18 mouse cellular contexts compared by ENCODE assay signal in the genomic region with DNA sequence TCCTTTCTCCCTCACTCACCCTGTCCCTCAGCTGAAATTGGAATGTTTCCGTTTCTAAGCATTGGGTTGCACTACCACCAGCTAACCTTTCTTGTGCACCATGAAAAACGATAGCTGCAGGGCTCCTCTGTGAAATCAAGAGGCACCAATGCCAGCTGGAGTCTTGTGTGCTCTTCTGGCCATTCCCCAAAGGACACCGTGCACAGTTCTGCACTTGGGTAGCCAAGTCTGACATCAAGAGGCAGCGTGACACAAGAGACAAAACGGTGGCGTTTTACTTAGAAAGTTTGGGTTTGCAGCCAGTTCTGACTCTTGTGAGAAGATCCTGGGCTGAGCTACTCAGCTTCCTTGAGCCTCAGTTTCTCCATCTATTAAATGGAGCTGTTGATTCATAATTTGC. TPM values are rescaled to one million over a fixed set of nuclear protein-coding genes. Genes with fewer than 3 reads are reported as not detected.
A peak's percentile ranks its signal among the peaks of the same experiment; 100 is the strongest.
DNase-seq lines count a peak whose midpoint lies in the region; ATAC-seq and TF ChIP-seq lines count a peak whose summit lies in the region.
"Had no signal": no experiment of that assay in that cellular context is flagged by ENCODE, and none has a peak within 500 bp of the region (broad histone marks: within the 10 kb centered on the region; RNA-seq: fewer than 3 reads in every experiment).

No protein-coding gene starts in this region.

- H3K36me3 ChIP-seq in kidney, postnatal 0 days (ENCODE audit: insufficient read depth, low read length): no peaks in the 10 kb centered on the region
- no peaks in the 10 kb centered on the region for H3K36me3 ChIP-seq in embryonic facial prominence, embryonic 14.5 days (ENCODE audit: control insufficient read depth, insufficient read depth, low read length)
- H3K36me3 ChIP-seq: forebrain, embryonic 15.5 days; heart, embryonic 12.5 days; liver, embryonic 13.5 days; midbrain, embryonic 10.5 days had no signal

- no peak overlapping the region for H3K27ac ChIP-seq in kidney, postnatal 0 days
- H3K27ac ChIP-seq in embryonic facial prominence, embryonic 14.5 days (replicated peaks; ENCODE audit: low read depth, low read length): peak overlapping the region; percentile 1; the same call in 1 of the 2 replicates
- H3K27ac ChIP-seq: forebrain, embryonic 15.5 days; liver, embryonic 13.5 days; midbrain, embryonic 10.5 days had no signal

- no peak overlapping the region for H3K4me2 ChIP-seq in kidney, postnatal 0 days (ENCODE audit: low read length)
- peak overlapping the region; percentile 73 for H3K4me2 ChIP-seq in embryonic facial prominence, embryonic 14.5 days (ENCODE audit: low read depth, low read length)
- H3K4me2 ChIP-seq: heart, embryonic 12.5 days; liver, embryonic 13.5 days had no signal

- H3K4me3 ChIP-seq in kidney, postnatal 0 days (replicated peaks; ENCODE audit: low read depth, low read length): no peak overlapping the region
- H3K4me3 ChIP-seq in embryonic facial prominence, embryonic 14.5 days (ENCODE audit: low read depth, low read length): no peak overlapping the region
- H3K4me3 ChIP-seq: forebrain, embryonic 15.5 days; heart, embryonic 12.5 days; liver, embryonic 13.5 days; midbrain, embryonic 10.5 days had no signal

- no peak overlapping the region for H3K9ac ChIP-seq in kidney, postnatal 0 days (ENCODE audit: low read depth, low read length)
- H3K9ac ChIP-seq in embryonic facial prominence, embryonic 14.5 days (ENCODE audit: low read depth, low read length): 0 out of 2 replicates have a peak overlapping the region, but pooled peaks have one; percentile 15
- H3K9ac ChIP-seq: forebrain, embryonic 15.5 days; heart, embryonic 12.5 days; liver, embryonic 13.5 days had no signal

- WGBS in kidney, postnatal 0 days: 46% methylated on average over 6 of the region's 6 CpGs
- 59% methylated on average over 6 of the region's 6 CpGs for WGBS in embryonic facial prominence, embryonic 14.5 days

- H3K9me3 ChIP-seq in kidney, postnatal 0 days (replicated peaks; ENCODE audit: low read length): no peaks in the 10 kb centered on the region
- no peaks in the 10 kb centered on the region for H3K9me3 ChIP-seq in embryonic facial prominence, embryonic 14.5 days (ENCODE audit: control insufficient read depth, low read length)
- H3K9me3 ChIP-seq: forebrain, embryonic 15.5 days; heart, embryonic 12.5 days; midbrain, embryonic 10.5 days had no signal

- TF ChIP-seq CTCF in kidney, postnatal 0 days (IDR thresholded peaks at IDR 0.05; ENCODE audit: low read depth): no peak

- H3K27me3 ChIP-seq in kidney, postnatal 0 days (ENCODE audit: insufficient read depth, low read length): no peaks in the 10 kb centered on the region
- no peaks in the 10 kb centered on the region for H3K27me3 ChIP-seq in embryonic facial prominence, embryonic 14.5 days (replicated peaks; ENCODE audit: control insufficient read depth, insufficient read depth, low read length)

- 0 out of 2 replicates have a peak, but pooled peaks have one; percentile 45 for ATAC-seq in kidney, postnatal 0 days (replicated peaks; ENCODE audit: low FRiP score, low read depth)
- no peak for ATAC-seq in embryonic facial prominence, embryonic 14.5 days (ENCODE audit: low read depth)
- ATAC-seq: CD4-positive, CD25-positive, alpha-beta regulatory T cell, adult 4 months; forebrain, embryonic 15.5 days had no signal

- H3K4me1 ChIP-seq in kidney, postnatal 0 days (replicated peaks; ENCODE audit: insufficient read depth, low read length): no peaks in the 10 kb centered on the region
- peaks cover 19% of the 10 kb centered on the region for H3K4me1 ChIP-seq in embryonic facial prominence, embryonic 14.5 days (ENCODE audit: control insufficient read depth, insufficient read depth, low read length)
- H3K4me1 ChIP-seq: liver, embryonic 13.5 days had no signal

- peak; percentile 40 for DNase-seq in heart, adult 11 months
- DNase-seq in heart, postnatal 4 days: no peak
- peak; percentile 75 for DNase-seq in kidney, postnatal 0 days (ENCODE audit: low spot score)
- DNase-seq in kidney, adult 11 months: no peak
- peak; percentile 38 for DNase-seq in embryonic facial prominence, embryonic 14.5 days (ENCODE audit: low spot score)
- DNase-seq in gastrocnemius, adult 8-10 months (ENCODE audit: low spot score in 2 of 2): peak; percentile 16 to 19
- DNase-seq in B cell, adult 2 months: no peak
- no peak for DNase-seq in lung, postnatal 14 days
- DNase-seq: heart, postnatal 36 days; kidney, adult 18-20 months; layer of hippocampus, adult 9-11 months; liver, embryonic 13.5 days; thymus, postnatal 36 days had no signal

RNA-seq across cellular contexts. Expression of gene Tnc, which starts 3.4 kb away (rescaled TPM):
- total RNA-seq in heart, postnatal 4 days (2021): 10 to 100 TPM; 40.9 to 41.6 TPM
- 17.2 and 19.2 TPM in 2 replicates for polyA plus RNA-seq in kidney, postnatal 0 days (2015; fragmentation: Nextera tagmentation; extraction: Ambion mirVana)
- 95.7 and 97.5 TPM in 2 replicates for polyA plus RNA-seq in embryonic facial prominence, embryonic 14.5 days (2014; fragmentation: Nextera tagmentation; extraction: Ambion mirVana)
- total RNA-seq in gastrocnemius, adult 8-10 months (2022): 1 to 10 TPM in 3 of 4 experiments, under 1 TPM in 1; 0.82 to 3.7 (median 2.2) TPM
- total RNA-seq: MEL had no signal

Comparison
In these comparisons a context has a peak if more than half of its experiments do, and no peak if none do; other contexts are left out.
1. DNase-seq: peak in heart, adult 11 months (single experiment), kidney, postnatal 0 days (single experiment), embryonic facial prominence, embryonic 14.5 days (single experiment) and gastrocnemius, adult 8-10 months (2 of 2); none in heart, postnatal 4 days (single experiment), kidney, adult 11 months (single experiment), B cell, adult 2 months (0 of 2) and lung, postnatal 14 days (single experiment).
2. RNA of gene Tnc, which starts 3.4 kb away (total RNA-seq): 40.9 to 41.6 TPM in heart, postnatal 4 days; 0.82 to 3.7 TPM in gastrocnemius, adult 8-10 months; every median in the first group is over 4 times any median in the second.